Mouse (Mus musculus): ENCODE data around the gene Lrrc56. TPM values are rescaled to one million over a fixed set of nuclear protein-coding genes. Genes with fewer than 3 reads are reported as not detected.

Gene Lrrc56
- polyA plus RNA-seq, 1 experiment from 2014 or later = 2.3 TPM

- WGBS (ENCODE audit: missing documents) = 96% methylated on average over 4 of the region's 4 CpGs
- no peak overlapping the region for H3K4me3 ChIP-seq (ENCODE audit: inconsistent target)
- H3K79me2 ChIP-seq (ENCODE audit: inconsistent target) = peaks cover 3% of the 10 kb centered on the region; the same call in 1 of the 2 replicates
- no peak overlapping the region for H3K27ac ChIP-seq
- no peaks in the 10 kb centered on the region for H3K36me3 ChIP-seq (ENCODE audit: inconsistent target)
These were observed 4.2 kb downstream of the Lrrc56 start for GRCm38 (mm10) chr7:141198121-141198520.

- 72% methylated on average over 3 of the region's 3 CpGs for WGBS (ENCODE audit: missing documents)
- H3K79me2 ChIP-seq (ENCODE audit: inconsistent target) = no peaks in the 10 kb centered on the region
- no peak overlapping the region for H3K27ac ChIP-seq
- no peaks in the 10 kb centered on the region for H3K36me3 ChIP-seq (ENCODE audit: inconsistent target)
- H3K4me3 ChIP-seq (ENCODE audit: inconsistent target) = no peak overlapping the region
These were observed 10.6 kb downstream of the Lrrc56 start for GRCm38 (mm10) chr7:141204546-141204945.

GRCm38 (mm10) chr7:141205504-141205903 lies 11.5 kb downstream of the Lrrc56 start:
- no peak overlapping the region for H3K27ac ChIP-seq
- no peak overlapping the region for H3K4me3 ChIP-seq (ENCODE audit: inconsistent target)
- WGBS (ENCODE audit: missing documents) = 98% methylated on average over 5 of the region's 5 CpGs
- H3K36me3 ChIP-seq (ENCODE audit: inconsistent target) = no peaks in the 10 kb centered on the region
- no peaks in the 10 kb centered on the region for H3K79me2 ChIP-seq (ENCODE audit: inconsistent target)

- 94% methylated on average over 17 of the region's 18 CpGs for WGBS (ENCODE audit: missing documents)
- Histone ChIP-seq H3K27ac (no peak overlapping the region), H3K4me3 (ENCODE audit: inconsistent target) (no peak overlapping the region), H3K79me2 (ENCODE audit: inconsistent target) (no peaks in the 10 kb centered on the region), H3K36me3 (ENCODE audit: inconsistent target) (no peaks in the 10 kb centered on the region)
These were observed 12.4 kb downstream of the Lrrc56 start for GRCm38 (mm10) chr7:141206182-141206937.

- H3K36me3 ChIP-seq (ENCODE audit: inconsistent target) = no peaks in the 10 kb centered on the region
- H3K4me3 ChIP-seq (ENCODE audit: inconsistent target) = no peak overlapping the region
- WGBS (ENCODE audit: missing documents) = 92% methylated on average over 3 of the region's 3 CpGs
- no peaks in the 10 kb centered on the region for H3K79me2 ChIP-seq (ENCODE audit: inconsistent target)
- no peak overlapping the region for H3K27ac ChIP-seq
These were observed 15.6 kb downstream of the Lrrc56 start for GRCm38 (mm10) chr7:141209526-141209925.

- Histone ChIP-seq H3K79me2 (ENCODE audit: inconsistent target) (no peaks in the 10 kb centered on the region), H3K4me3 (ENCODE audit: inconsistent target) (no peak overlapping the region), H3K27ac (no peak overlapping the region), H3K36me3 (ENCODE audit: inconsistent target) (no peaks in the 10 kb centered on the region)
- 88% methylated on average over 12 of the region's 12 CpGs for WGBS (ENCODE audit: missing documents)
These were observed 16.2 kb downstream of the Lrrc56 start for GRCm38 (mm10) chr7:141210137-141210536.

GRCm38 (mm10) chr7:141210606-141211131 lies 16.7 kb downstream of the Lrrc56 start:
- H3K27ac ChIP-seq = no peak overlapping the region
- WGBS (ENCODE audit: missing documents) = 93% methylated on average over 14 of the region's 14 CpGs
- no peak overlapping the region for H3K4me3 ChIP-seq (ENCODE audit: inconsistent target)
- no peaks in the 10 kb centered on the region for H3K79me2 ChIP-seq (ENCODE audit: inconsistent target)
- no peaks in the 10 kb centered on the region for H3K36me3 ChIP-seq (ENCODE audit: inconsistent target)

- H3K36me3 ChIP-seq (ENCODE audit: inconsistent target) = no peaks in the 10 kb centered on the region
- H3K79me2 ChIP-seq (ENCODE audit: inconsistent target) = no peaks in the 10 kb centered on the region
- 92% methylated on average over 3 of the region's 3 CpGs for WGBS (ENCODE audit: missing documents)
- no peak overlapping the region for H3K4me3 ChIP-seq (ENCODE audit: inconsistent target)
- H3K27ac ChIP-seq = no peak overlapping the region
These were observed 19.2 kb downstream of the Lrrc56 start for GRCm38 (mm10) chr7:141213133-141213532.

- 94% methylated on average over 11 of the region's 11 CpGs for WGBS (ENCODE audit: missing documents)
- Histone ChIP-seq H3K27ac (no peak within 1 kb of the TSS), H3K36me3 (ENCODE audit: inconsistent target) (no peaks in the 10 kb centered on the region), H3K4me3 (ENCODE audit: inconsistent target) (no peak within 1 kb of the TSS; the same call in 1 of the 2 replicates), H3K79me2 (ENCODE audit: inconsistent target) (no peaks in the 10 kb centered on the region)
These were observed 19.8 kb downstream of the Lrrc56 start, which contains the start of gene Lmntd2 for GRCm38 (mm10) chr7:141213605-141214235. TSS of gene Lmntd2 (minus strand) at chr7:141214080.

- H3K4me3 ChIP-seq (ENCODE audit: inconsistent target) = no peak overlapping the region
- 93% methylated on average over 3 of the region's 3 CpGs for WGBS (ENCODE audit: missing documents)
- H3K27ac ChIP-seq = no peak overlapping the region
- H3K79me2 ChIP-seq (ENCODE audit: inconsistent target) = no peaks in the 10 kb centered on the region
- H3K36me3 ChIP-seq (ENCODE audit: inconsistent target) = no peaks in the 10 kb centered on the region
These were observed 20.4 kb downstream of the Lrrc56 start for GRCm38 (mm10) chr7:141214310-141214709.

- no peaks in the 10 kb centered on the region for H3K79me2 ChIP-seq (ENCODE audit: inconsistent target)
- H3K4me3 ChIP-seq (ENCODE audit: inconsistent target) = peak within 1 kb of the TSS; percentile 59
- no peak within 1 kb of the TSS for H3K27ac ChIP-seq
- H3K36me3 ChIP-seq (ENCODE audit: inconsistent target) = no peaks in the 10 kb centered on the region
- WGBS (ENCODE audit: missing documents) = 11% methylated on average over 32 of the region's 41 CpGs
These were observed 21.3 kb downstream of the Lrrc56 start, which contains the start of gene Rassf7 for GRCm38 (mm10) chr7:141215101-141215879. TSS of gene Rassf7 (plus strand) at chr7:141215860.

GRCm38 (mm10) chr7:141215880-141216733 lies 22.1 kb downstream of the Lrrc56 start:
- Histone ChIP-seq H3K36me3 (ENCODE audit: inconsistent target) (no peaks in the 10 kb centered on the region), H3K4me3 (ENCODE audit: inconsistent target) (peak overlapping the region; percentile 59), H3K27ac (no peak overlapping the region), H3K79me2 (ENCODE audit: inconsistent target) (no peaks in the 10 kb centered on the region)
- WGBS (ENCODE audit: missing documents) = 2% methylated on average over 30 of the region's 42 CpGs

- no peaks in the 10 kb centered on the region for H3K36me3 ChIP-seq (ENCODE audit: inconsistent target)
- H3K79me2 ChIP-seq (ENCODE audit: inconsistent target) = no peaks in the 10 kb centered on the region
- WGBS (ENCODE audit: missing documents) = 92% methylated on average over 11 of the region's 11 CpGs
- H3K4me3 ChIP-seq (ENCODE audit: inconsistent target) = no peak overlapping the region
- no peak overlapping the region for H3K27ac ChIP-seq
These were observed 22.9 kb downstream of the Lrrc56 start for GRCm38 (mm10) chr7:141216894-141217293.

Measured in macrophage (primary cell).